Mouse (Mus musculus) thymus, postnatal 0 days (tissue): ENCODE results near the gene E030018B13Rik. TPM values are rescaled to one million over a fixed set of nuclear protein-coding genes. Genes with fewer than 3 reads are reported as not detected.

Experiments used
- DNase-seq: peaks from one replicate; pipeline ENCODE4 v3.0.0-alpha.2; 2015; ENCODE audit warnings: low spot score
- polyA plus RNA-seq: library from polyadenylated mRNA; unstranded; fragments of >200 nt; fragmentation: Nextera tagmentation; extraction: Ambion mirVana; gene quantifications from 2 replicates; pipeline ENCODE4 v1.2.1, GENCODE M21; 2015

The E030018B13Rik gene
- polyA plus RNA-seq, 1 experiment from 2014 or later: 0.40 TPM

DNA sequence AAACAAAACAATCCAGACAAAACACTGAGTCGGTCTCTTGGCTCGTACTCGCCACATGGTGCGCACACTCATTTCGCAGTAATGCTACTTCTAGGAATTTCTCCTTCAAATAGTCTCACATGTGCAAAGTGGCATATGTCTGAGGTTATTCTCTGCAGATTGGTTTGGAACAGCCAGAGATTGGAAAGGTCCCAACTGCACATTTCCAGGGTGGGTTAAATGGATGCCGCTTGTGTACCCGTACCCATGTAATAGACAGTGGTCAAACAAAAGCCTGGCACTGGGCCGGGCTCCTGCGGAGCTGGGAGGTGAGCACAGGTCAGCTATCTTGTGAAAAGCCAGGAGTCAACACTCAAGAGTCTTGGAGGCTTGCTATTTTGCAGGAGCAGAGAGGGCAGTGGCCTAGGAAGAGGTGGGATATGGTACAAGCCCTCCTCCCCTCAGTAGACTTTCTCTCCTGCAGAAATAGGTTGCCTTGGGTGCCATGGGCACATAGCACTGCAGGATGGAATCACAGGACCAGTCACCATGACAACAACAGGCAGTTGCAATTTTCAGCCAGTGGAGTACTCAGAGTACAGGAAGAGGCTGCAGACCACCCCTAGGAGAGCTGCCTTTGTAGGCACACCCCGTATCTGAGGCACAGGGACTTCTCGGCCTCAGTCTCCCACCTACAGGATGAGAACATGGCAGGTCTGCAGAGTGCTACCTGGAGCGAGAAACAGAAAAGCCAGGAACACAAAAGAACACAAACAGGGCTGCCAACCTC is 41.4 kb downstream of the E030018B13Rik start:
- DNase-seq: no peak

DNA sequence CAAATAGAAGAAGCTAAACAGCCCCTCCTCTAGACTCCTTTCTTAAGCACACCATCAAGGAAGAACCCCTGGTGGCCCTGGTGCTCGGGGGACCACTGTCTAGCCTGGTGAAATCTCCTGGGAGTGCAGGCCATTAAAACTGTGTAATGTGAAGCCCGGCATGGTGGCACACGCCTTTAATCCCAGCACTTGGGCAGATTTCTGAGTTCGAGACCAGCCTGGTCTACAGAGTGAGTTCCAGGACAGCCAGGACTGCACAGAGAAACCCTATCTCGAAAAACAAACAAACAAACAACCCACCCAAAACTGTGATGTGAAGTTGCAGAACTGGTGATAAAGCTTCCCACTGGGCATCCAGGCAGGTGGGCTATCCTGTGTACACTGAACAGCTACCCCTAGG is 47.0 kb downstream of the E030018B13Rik start:
- no peak for DNase-seq

DNA sequence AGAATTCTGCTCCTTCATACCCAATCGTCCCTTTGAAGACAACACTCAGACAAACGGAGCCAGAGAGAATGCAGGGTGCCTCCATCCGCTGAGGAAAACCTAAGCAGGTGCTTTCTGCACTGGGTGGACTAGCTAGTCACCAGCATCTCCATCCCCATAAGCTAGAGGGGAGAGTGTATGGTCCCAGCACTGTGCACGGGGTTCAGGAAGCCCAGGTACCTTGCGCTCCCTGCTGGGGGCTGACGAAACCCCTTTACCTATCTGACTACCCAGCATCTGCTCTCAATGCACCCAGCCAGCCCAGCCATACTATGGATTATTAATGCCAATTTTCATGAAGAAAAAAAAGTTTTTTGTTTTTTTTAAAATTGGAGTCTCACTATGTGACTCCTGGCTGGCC is 47.5 kb downstream of the E030018B13Rik start:
- no peak for DNase-seq

DNA sequence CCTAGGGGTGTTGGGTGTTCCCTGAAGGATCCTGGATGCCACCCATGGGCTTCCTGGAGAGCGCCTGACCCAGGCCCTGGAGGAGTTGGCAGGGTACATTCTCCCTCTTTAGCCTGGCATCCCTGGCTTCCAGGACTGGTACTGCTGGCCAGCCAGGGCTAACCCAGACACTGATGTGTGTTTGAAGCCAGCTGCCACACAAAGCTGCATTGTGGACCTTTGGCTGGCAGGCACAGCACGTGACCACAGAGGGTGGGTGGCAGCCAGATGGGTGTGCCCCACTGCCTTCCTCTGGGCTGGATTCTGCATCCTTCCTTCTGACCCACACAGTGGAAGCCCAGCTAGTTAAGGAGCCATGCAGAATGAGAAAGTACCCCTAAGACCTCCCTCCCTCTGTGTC is 48.5 kb downstream of the E030018B13Rik start:
- DNase-seq: no peak

DNA sequence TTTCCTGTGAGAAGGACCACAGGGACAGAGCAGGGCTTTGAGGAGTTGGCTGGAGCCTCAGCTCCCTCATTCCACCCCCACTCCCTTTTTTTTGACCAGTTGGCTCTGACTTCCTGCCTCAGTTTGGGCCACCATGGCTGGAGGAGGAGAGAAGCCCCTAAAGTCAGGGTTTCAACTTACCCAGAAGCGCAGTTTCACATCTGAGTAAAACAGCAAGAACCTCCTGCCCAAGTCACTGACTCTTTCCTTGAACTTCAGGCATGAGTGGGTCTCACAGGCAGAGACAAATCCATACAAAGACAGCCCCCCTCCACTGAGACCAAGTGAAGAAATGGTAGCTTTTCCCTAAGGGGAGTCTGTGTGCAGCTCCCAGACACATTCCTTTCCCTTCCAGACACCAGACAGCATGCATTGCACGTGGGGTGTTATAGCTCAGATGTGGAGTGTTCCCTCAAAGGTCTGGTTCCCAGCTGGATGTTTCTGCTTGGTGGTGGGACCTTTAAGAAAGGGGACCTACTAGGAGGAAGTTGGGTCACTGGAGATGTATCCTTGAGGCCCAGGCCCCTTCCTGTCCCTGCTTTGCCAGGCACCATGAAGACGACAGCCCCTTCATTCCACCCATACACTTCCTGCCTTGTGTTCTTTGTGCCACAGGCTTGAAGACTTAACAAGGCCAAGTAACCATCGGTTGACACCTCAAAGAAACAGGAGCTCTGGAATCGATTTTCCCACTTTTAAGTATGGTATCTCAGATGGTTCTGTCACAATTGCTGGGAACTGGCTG is 49.2 kb downstream of the E030018B13Rik start:
- DNase-seq: peak; percentile 53

DNA sequence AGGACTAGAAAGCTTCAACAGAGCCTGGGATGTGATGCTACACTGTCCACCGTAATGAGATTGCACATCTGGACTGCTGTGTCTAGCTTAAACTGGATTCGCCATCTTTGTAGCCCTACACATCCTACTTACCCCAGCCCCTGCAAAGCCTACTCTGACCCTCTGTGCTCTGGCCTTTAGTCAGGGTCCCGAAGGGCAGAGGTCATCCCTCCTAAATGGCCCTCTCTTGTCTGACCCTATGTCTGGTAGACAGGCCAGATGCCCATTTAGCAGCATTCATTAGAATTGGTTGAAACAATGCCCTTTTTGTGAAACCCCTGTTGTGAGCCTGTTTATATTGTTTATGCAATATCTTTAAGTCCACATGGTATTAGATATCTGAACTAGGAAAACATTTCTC is 53.3 kb downstream of the E030018B13Rik start:
- no peak for DNase-seq

Other genes with a start within 250 kb of the E030018B13Rik start
- 95.1 and 134 TPM in 2 replicates for gene Klf13, start 22.1 kb downstream of the E030018B13Rik start, polyA plus RNA-seq
- gene Trpm1, start 237.0 kb downstream of the E030018B13Rik start, polyA plus RNA-seq: 1.5 and 1.8 TPM in 2 replicates